Mouse (Mus musculus): ENCODE data around the gene Greb1. TPM values are rescaled to one million over a fixed set of nuclear protein-coding genes. Genes with fewer than 3 reads are reported as not detected.

Greb1 gene
- total RNA-seq, 4 experiments from 2014 or later: 0.27 to 5.3 (median 1.1) TPM

- DNase-seq (ENCODE audit: low spot score in 2 of 2): peak in 1 of 2 experiments; percentile 61
These were observed 160.6 kb downstream of the Greb1 start for GRCm38 (mm10) chr12:16640075-16640474.

GRCm38 (mm10) chr12:16639078-16639771 is 161.5 kb downstream of the Greb1 start:
- no peak for DNase-seq (ENCODE audit: low spot score in 2 of 2)

- no peak for DNase-seq (ENCODE audit: low spot score in 2 of 2)
These were observed 164.9 kb downstream of the Greb1 start for GRCm38 (mm10) chr12:16635816-16636215.

- DNase-seq (ENCODE audit: low spot score in 2 of 2): no peak
These were observed 166.4 kb downstream of the Greb1 start for GRCm38 (mm10) chr12:16634075-16634813.

GRCm38 (mm10) chr12:16633235-16633634 is 167.5 kb downstream of the Greb1 start:
- DNase-seq (ENCODE audit: low spot score in 2 of 2): no peak

- DNase-seq (ENCODE audit: low spot score in 2 of 2): no peak
These were observed 169.3 kb downstream of the Greb1 start for GRCm38 (mm10) chr12:16631423-16631822.

GRCm38 (mm10) chr12:16630866-16631185 is 169.9 kb downstream of the Greb1 start:
- DNase-seq (ENCODE audit: low spot score in 2 of 2): no peak

- peak in 1 of 2 experiments; percentile 38 for DNase-seq (ENCODE audit: low spot score in 2 of 2)
These were observed 170.4 kb downstream of the Greb1 start for GRCm38 (mm10) chr12:16630152-16630865.

Small RNA genes lying within 50 kb of the gene (microRNA-seq; reads per million reads assigned to microRNA genes)
- gene Gm44305: not detected

Other genes with a start within 250 kb of the Greb1 start
- 100 to 1,000 TPM; 227 to 339 (median 265) TPM for gene Lpin1, start 189.9 kb downstream of the Greb1 start, total RNA-seq (2022)
- 1 to 10 TPM; 1.1 to 2.8 (median 2.1) TPM for gene Ntsr2, start 147.5 kb downstream of the Greb1 start, total RNA-seq (2022)
- gene E2f6, start 10.1 kb upstream of the Greb1 start, total RNA-seq (2022): 100 to 1,000 TPM; 136 to 196 (median 151) TPM
- 100 to 1,000 TPM in 1 of 4 experiments, 10 to 100 TPM in 3; 76.4 to 106 (median 80.8) TPM for gene Rock2, start 94.0 kb upstream of the Greb1 start, total RNA-seq (2022)
- gene Pqlc3, start 199.5 kb upstream of the Greb1 start, total RNA-seq (2022): 1 to 10 TPM in 2 of 4 experiments, under 1 TPM in 2; 0.48 to 2.3 (median 1.0) TPM
- gene 2410004P03Rik, start 210.8 kb upstream of the Greb1 start, total RNA-seq (2022): not detected